Mouse (Mus musculus): Measurements from ENCODE around the gene Slamf9.

Gene Slamf9

DNA sequence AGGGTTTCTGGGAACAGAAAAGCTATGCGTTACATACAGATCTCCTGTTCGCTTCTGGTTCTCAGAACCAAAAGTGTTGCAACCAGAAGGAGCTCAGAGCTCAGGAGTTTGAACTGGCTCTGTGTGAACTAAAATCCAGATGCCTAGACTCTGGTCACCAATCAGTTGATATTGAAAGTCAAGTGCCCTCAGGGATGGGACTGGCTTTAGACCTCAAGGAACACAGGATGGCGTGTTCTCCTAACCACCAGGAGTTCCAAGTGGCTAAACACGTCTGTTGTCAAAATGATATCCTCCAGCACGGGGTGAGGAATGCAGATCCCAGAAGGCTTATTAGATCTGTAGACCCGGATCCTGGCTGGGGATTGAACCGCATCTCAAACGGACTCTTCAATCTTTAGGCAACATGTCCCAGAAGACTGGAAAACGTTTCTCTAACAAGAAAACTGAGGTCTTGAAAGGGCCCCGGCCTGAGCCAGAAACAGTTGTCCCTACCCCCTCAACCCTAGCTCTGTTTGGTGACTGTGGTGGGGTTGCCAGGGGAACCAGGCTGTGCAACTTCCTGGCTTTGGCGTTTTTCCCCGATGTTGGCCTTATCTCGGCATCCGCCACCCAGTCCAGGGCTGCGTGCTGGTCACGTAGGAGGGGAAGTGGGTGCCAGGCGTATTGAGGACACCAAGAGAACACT, 38.5 kb downstream of the Slamf9 start:
- DNase-seq (ENCODE audit: low read depth, low spot score), result peak; percentile 68

- DNase-seq (ENCODE audit: low read depth, low spot score), result no peak
These were observed 39.0 kb downstream of the Slamf9 start for GRCm38 (mm10) chr1:172514213-172514529.

DNA sequence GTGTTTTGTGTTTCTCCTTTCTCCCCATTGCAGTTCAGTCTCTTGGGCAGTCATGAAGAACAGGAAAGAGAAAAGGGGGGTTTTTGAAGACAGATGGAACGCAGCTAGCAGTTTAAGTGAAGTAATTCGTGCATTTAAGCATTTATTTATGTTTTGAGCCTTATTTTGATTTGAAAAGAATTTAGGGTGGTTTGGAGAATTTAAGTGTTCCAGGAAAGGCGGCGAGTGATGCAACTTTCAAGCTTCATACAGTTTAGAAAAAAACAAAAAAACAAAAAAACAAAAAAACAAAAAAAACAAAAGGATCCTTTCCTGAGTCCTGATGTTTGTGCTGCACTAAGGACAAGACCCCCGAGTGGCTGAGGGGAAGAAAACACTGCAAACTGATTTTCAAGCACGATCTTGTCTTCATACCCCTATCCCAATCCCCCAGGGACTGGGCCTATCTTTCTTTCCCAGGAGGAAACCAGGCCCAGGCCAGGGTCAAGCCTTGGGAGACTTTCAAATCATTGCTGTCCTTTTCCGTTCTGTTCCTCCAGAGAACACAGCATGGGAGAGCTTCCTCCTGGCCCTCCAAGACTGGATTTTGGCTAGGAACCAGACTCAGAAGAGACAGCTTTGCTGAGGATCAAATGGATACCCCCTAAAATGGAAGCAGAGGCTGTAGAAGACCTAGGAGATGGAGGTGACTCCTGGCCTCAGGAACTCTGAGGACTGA, 39.6 kb downstream of the Slamf9 start:
- DNase-seq (ENCODE audit: low read depth, low spot score), result no peak

DNA sequence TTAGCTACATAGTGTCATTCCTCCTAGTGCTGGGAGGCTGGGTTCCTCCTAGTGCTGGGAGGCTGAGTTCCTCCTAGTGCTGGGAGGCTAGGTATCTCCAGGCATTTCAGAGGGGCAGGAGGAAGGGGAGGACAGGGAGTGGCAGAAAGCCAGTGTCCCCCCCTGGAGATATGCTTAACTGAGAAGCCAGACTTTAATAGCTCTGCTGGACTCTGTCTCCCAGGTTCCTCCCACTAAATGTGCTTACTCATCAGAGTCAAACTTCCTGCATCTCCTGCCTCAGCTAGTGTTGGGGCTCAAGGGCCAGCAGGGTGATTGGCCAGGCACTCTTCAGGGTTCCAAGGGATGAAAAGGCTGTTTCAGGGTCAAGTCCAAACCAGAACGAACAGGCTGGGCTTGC, 40.2 kb downstream of the Slamf9 start:
- DNase-seq (ENCODE audit: low read depth, low spot score), result no peak

DNA sequence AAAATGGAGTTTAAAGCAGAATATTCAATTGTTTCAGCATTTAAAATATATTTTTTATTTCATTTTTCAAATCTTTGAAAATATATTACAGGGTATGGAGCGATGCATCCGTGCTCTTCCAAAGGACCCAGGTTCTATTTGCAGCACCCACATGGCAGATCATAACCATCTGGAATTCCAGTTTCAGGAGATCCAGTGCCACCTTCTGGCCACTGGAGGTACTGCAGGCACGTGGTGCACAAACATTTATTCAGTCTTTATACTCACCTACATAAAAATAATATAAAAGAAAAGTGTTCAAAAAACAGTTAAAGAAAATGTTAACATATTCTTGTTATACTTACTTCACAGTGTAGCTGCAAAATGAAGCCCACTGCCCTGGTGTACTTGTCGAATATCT, 42.9 kb downstream of the Slamf9 start:
- no peak for DNase-seq (ENCODE audit: low read depth, low spot score)

GRCm38 (mm10) chr1:172519644-172520043, 44.5 kb downstream of the Slamf9 start:
- no peak for DNase-seq (ENCODE audit: low read depth, low spot score)

DNA sequence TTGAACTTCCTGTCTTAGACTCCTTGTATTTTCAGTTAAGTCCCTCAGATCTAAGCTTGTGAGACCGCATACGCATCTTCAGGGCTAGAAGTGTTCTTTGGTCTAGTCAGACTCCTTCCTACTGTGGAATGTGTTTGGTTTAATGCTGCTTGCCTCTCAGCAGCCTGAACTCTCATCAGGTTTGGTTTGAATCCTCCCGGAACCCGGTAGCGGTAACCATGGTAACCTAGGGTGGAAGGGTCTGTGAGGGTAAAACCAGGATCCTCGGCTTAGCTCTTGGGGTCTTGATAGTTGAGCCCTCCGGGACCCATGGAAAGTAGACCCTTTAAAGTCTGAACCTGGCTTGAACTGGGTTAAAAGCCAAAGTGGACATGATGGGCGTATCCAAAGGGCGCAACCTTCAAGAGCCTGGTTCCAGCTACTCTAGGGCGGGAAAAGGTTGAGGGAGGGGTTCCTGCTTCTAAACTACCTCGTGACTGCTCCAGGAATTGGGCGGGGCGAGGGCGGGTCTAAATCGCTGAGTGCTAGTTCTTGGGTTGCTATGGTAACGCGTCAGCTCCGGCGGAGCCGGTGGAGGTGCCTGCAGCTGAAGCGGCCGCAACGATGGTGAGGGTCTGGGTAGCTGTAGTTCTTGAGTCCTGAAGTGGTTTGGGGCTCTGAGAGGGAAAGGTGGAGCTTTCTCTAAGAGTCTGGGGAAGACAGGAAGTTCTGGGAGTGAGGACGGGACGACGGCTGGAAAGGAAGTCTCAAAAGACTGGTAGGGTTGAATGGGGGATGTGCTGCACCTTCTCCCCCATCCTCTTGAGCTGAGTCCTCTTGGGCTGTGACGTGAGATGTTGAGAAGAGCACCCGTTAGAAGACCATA, 45.6 kb downstream of the Slamf9 start, which contains the start of gene Cfap45:
Gene Cfap45, plus strand, starts transcription at position 226 of the 865 bp plus-strand sequence.
- peak; percentile 77 for DNase-seq (ENCODE audit: low read depth, low spot score)

GRCm38 (mm10) chr1:172522524-172522923, 47.4 kb downstream of the Slamf9 start:
- no peak for DNase-seq (ENCODE audit: low read depth, low spot score)

- DNase-seq (ENCODE audit: low read depth, low spot score), result no peak
These were observed 48.5 kb downstream of the Slamf9 start for GRCm38 (mm10) chr1:172523699-172524101.

- DNase-seq (ENCODE audit: low read depth, low spot score), result peak; percentile 64
These were observed 50.0 kb downstream of the Slamf9 start for GRCm38 (mm10) chr1:172525027-172525764.

- no peak for DNase-seq (ENCODE audit: low read depth, low spot score)
These were observed 50.8 kb downstream of the Slamf9 start for GRCm38 (mm10) chr1:172525971-172526370.

DNA sequence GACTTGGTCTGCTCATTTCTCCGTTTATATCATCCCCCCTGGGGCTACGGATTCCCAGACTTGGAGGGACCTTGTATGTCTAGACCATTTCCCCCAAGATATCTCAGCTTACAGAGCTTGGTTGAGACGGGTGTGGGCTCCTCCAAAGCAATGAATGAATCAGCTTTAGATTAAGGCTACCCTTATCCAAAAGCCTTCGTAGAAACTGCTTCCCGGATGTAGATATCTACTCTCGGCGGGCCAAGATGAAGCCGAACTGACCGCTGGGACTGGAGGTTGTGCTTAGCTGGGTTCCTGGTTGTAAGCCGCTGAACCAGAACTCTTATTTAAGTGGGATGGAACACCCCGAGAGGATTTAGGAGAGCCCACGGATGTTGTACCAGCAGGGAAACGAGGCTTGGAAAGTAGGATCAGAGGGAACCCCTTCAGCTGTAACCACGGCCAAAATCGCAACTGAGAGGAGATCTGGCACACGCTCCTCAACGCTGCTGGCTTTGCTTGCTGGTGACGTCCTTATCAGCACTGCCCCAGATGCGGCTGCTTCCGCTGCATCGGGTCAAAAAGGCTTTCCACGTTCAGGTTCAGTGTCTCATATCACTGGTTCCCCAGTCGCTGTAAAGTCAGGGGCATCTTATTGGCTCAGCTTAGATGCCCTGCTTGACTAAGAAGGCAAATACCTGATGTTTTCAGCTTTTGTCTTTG, 51.4 kb downstream of the Slamf9 start:
- no peak for DNase-seq (ENCODE audit: low read depth, low spot score)

GRCm38 (mm10) chr1:172527431-172527830, 52.3 kb downstream of the Slamf9 start:
- DNase-seq (ENCODE audit: low read depth, low spot score), result no peak
